Comparison of ENCODE assay signal across 28 mouse cellular contexts in the genomic region with DNA sequence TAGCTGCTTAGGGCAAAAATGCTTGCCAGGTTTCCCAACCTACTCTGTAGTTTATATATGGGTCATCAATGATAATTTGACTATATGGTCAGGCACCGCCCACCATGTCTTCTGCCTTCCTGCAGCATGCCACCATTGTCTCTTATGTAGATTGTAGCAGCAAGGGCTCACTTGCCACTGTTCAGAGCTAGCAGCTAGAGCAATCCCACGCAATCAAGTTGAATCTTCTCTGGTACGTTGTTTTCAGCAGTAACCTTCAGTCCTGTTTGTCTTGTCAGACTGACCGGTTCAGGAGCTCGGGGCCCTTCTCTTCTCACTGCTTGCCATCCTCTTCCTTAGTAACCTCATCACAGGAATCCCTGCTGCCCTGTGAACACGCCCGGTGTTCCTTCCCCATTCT.
"Had no signal": no experiment of that assay in that cellular context is flagged by ENCODE, and none has a peak within 500 bp of the region (broad histone marks: within the 10 kb centered on the region; RNA-seq: fewer than 3 reads in every experiment).

No protein-coding gene starts in this region.

- H3K4me1 ChIP-seq: hindbrain, embryonic 10.5 days; hindbrain, embryonic 12.5 days; intestine, embryonic 15.5 days; limb, embryonic 13.5 days had no signal

- H3K4me3 ChIP-seq: gastrocnemius, adult 2 months; heart, adult 2 months; heart, embryonic 13.5 days; heart, embryonic 15.5 days; hindbrain, embryonic 10.5 days; hindbrain, embryonic 12.5 days; intestine, embryonic 15.5 days; layer of hippocampus, adult 2 months; limb, embryonic 13.5 days; limb, embryonic 15.5 days had no signal

- H3K36me3 ChIP-seq: hindbrain, embryonic 12.5 days; intestine, embryonic 15.5 days had no signal

- H3K4me2 ChIP-seq: heart, embryonic 11.5 days; heart, embryonic 13.5 days; heart, embryonic 15.5 days; hindbrain, embryonic 12.5 days; hindbrain, embryonic 14.5 days; intestine, embryonic 15.5 days; limb, embryonic 13.5 days; limb, embryonic 15.5 days; liver, embryonic 11.5 days had no signal

- H3K27me3 ChIP-seq: heart, embryonic 13.5 days; heart, embryonic 15.5 days; hindbrain, embryonic 12.5 days; intestine, embryonic 15.5 days; limb, embryonic 13.5 days; limb, embryonic 15.5 days had no signal

- DNase-seq: gastrocnemius, adult 2 months; gastrocnemius, postnatal 10 days; gastrocnemius, postnatal 25 days; heart, adult 2 months; heart, postnatal 14 days; heart, postnatal 36 days; kidney, adult 18-20 months; kidney, postnatal 10 days; kidney, postnatal 25 days; kidney, postnatal 4 days; layer of hippocampus, adult 9-11 months; layer of hippocampus, postnatal 36 days; left cerebral cortex, postnatal 4 days had no signal

- ATAC-seq: hindbrain, embryonic 16.5 days; inflammation-experienced regulatory T-cells, adult 6 months; intestine, embryonic 15.5 days; intestine, postnatal 0 days had no signal

- H3K9ac ChIP-seq: heart, embryonic 13.5 days; heart, embryonic 15.5 days; hindbrain, embryonic 12.5 days; hindbrain, embryonic 14.5 days; intestine, embryonic 15.5 days; limb, embryonic 13.5 days; limb, embryonic 15.5 days; liver, embryonic 14.5 days had no signal

- H3K27ac ChIP-seq: gastrocnemius, adult 2 months; heart, adult 2 months; heart, embryonic 13.5 days; heart, embryonic 15.5 days; hindbrain, embryonic 10.5 days; hindbrain, embryonic 12.5 days; hindbrain, embryonic 14.5 days; intestine, embryonic 15.5 days; layer of hippocampus, adult 2 months; limb, embryonic 13.5 days; limb, embryonic 15.5 days; liver, embryonic 14.5 days had no signal

- H3K9me3 ChIP-seq: heart, embryonic 13.5 days; heart, embryonic 15.5 days; hindbrain, embryonic 10.5 days; hindbrain, embryonic 12.5 days; intestine, embryonic 15.5 days; limb, embryonic 13.5 days; limb, embryonic 15.5 days had no signal
